Mouse (Mus musculus) heart, embryonic 12.5 days (tissue): ENCODE data around the gene Rims4. TPM values are rescaled to one million over a fixed set of nuclear protein-coding genes. Genes with fewer than 3 reads are reported as not detected.

Source experiments
- ATAC-seq: fragments of 200-750 bp; cut with Nextera tagmentation; 2 replicates; pipeline ENCODE4 v1.8.0; 2017; ENCODE audit warnings: moderate TSS enrichment, moderate library complexity; ENCODE audit not compliant: insufficient number of reproducible peaks, low FRiP score
- H3K27ac ChIP-seq: fragments of 300-500 bp; sonication (generic); 2 replicates; pipeline ENCODE4 v1.5.1; 2016; ENCODE audit warnings: mild to moderate bottlenecking, moderate library complexity; ENCODE audit not compliant: poor library complexity, severe bottlenecking
- H3K27me3 ChIP-seq: fragments of 300-500 bp; sonication (generic); replicated peaks from 2 replicates; pipeline ENCODE4 v1.6.1; 2016; ENCODE audit warnings: mild to moderate bottlenecking, moderate library complexity
- H3K36me3 ChIP-seq: fragments of 300-500 bp; sonication (generic); 2 replicates; pipeline ENCODE4 v1.6.1; 2016; ENCODE audit warnings: mild to moderate bottlenecking, moderate library complexity
- H3K4me1 ChIP-seq: fragments of 300-500 bp; sonication (generic); replicated peaks from 2 replicates; pipeline ENCODE4 v1.6.1; 2016; ENCODE audit warnings: mild to moderate bottlenecking
- H3K4me2 ChIP-seq: fragments of 300-500 bp; sonication (generic); 2 replicates; pipeline ENCODE4 v1.6.1; 2016; ENCODE audit warnings: mild to moderate bottlenecking, moderate library complexity
- H3K4me3 ChIP-seq: fragments of 300-500 bp; sonication (generic); 2 replicates; pipeline ENCODE4 v1.5.1; 2016; ENCODE audit warnings: mild to moderate bottlenecking
- H3K9ac ChIP-seq: fragments of 300-500 bp; sonication (generic); 2 replicates; pipeline ENCODE4 v1.6.1; 2016; ENCODE audit warnings: mild to moderate bottlenecking, moderate library complexity
- H3K9me3 ChIP-seq: fragments of 300-500 bp; sonication (generic); replicated peaks from 2 replicates; pipeline ENCODE4 v1.6.1; 2016; ENCODE audit warnings: mild to moderate bottlenecking, moderate library complexity
- WGBS: fragments of 180-500 bp; shearing (Covaris S2); methylation state at CpG from one replicate; pipeline ENCODE4 v1.1.7; 2016; 5-methylcytosine and 5-hydroxymethylcytosine counted together
- polyA plus RNA-seq: library from polyadenylated mRNA; unstranded; fragments of >200 nt; fragmentation: Nextera tagmentation; extraction: Ambion mirVana; gene quantifications from 2 replicates; pipeline ENCODE4 v1.2.1, GENCODE M21; 2016

The Rims4 gene
- polyA plus RNA-seq, 1 experiment from 2014 or later = 0.77 TPM

DNA sequence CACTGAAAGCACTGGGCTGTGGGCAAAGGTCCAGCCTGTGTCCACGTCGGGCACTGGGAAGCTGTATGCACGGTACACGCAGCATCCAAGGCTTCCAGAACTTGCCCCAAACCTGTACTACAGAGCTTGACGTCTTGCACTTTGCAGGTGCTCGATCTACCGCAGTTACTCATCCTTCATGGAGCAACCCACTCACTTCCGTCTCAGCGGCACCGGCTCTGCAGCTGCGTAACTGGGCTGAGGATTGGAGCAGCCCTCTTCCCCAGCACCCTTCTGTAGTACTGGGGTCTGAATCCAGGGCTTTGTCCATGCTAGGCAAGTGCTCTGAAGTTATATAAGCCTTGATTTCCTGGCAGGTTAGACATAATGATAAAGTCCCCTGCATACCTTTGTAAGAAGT is 27.2 kb downstream of the Rims4 start:
- ATAC-seq = no peak

DNA sequence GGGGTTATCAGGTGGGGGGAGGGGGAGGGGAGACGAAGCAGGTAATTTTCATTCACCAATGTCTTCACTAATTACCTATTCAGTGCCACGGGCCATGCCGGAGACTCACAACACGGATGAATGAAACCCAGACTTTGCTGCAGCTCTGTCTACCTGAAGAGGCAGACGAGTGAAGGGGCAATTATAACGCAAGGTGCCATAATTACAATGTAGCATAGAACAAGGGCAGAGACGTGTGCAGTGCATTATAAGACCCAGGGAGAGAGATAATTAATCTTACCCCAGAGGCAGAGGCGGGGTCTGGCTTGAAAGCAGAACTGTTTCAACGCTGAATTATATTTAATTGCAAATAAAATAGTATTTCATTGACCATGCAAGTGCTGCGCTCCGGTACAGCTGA is 27.9 kb downstream of the Rims4 start:
- Histone ChIP-seq H3K4me2 (no peak overlapping the region), H3K9me3 (no peaks in the 10 kb centered on the region), H3K27ac (no peak overlapping the region), H3K9ac (no peak overlapping the region), H3K4me1 (no peaks in the 10 kb centered on the region), H3K27me3 (peaks cover 15% of the 10 kb centered on the region; the same call in 1 of the 2 replicates), H3K36me3 (no peaks in the 10 kb centered on the region), H3K4me3 (no peak overlapping the region)
- 72% methylated on average over 11 of the region's 11 CpGs for WGBS
- no peak for ATAC-seq

More for the DNA sequence above, 27.2 kb downstream of the Rims4 start:
- H3K9ac ChIP-seq = no peak overlapping the region
- WGBS = 85% methylated on average over 11 of the region's 11 CpGs
- no peak overlapping the region for H3K4me2 ChIP-seq
- H3K4me3 ChIP-seq = no peak overlapping the region
- H3K27ac ChIP-seq = no peak overlapping the region
- H3K9me3 ChIP-seq = no peaks in the 10 kb centered on the region
- H3K27me3 ChIP-seq = peaks cover 19% of the 10 kb centered on the region; the same call in 1 of the 2 replicates
- H3K4me1 ChIP-seq = no peaks in the 10 kb centered on the region
- no peaks in the 10 kb centered on the region for H3K36me3 ChIP-seq

DNA sequence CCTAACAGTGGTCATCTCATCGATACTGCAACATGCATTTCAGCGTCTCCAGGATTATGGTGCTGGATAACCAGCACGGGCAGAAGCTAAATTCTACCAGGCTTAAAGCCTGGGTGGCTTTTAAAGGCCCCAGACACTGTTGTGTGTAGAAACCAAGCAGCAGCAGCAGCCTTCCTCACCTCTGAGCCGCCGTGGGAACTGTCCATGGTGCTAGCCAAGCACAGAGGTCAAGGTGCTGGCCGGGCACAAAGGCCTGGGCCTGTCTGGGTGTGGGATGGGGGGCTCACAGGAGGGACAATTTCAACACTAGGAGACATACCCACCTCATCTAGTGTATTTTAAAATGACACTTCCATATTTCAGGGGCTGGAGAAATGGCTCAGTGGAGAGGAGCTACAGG is 29.1 kb downstream of the Rims4 start:
- 22% methylated on average over 6 of the region's 6 CpGs for WGBS
- H3K4me3 ChIP-seq = no peak overlapping the region
- H3K4me1 ChIP-seq = no peaks in the 10 kb centered on the region
- H3K36me3 ChIP-seq = no peaks in the 10 kb centered on the region
- H3K27me3 ChIP-seq = peaks cover 11% of the 10 kb centered on the region; the same call in 1 of the 2 replicates
- H3K4me2 ChIP-seq = no peak overlapping the region
- no peak overlapping the region for H3K9ac ChIP-seq
- no peaks in the 10 kb centered on the region for H3K9me3 ChIP-seq
- H3K27ac ChIP-seq = no peak overlapping the region
- ATAC-seq = no peak

DNA sequence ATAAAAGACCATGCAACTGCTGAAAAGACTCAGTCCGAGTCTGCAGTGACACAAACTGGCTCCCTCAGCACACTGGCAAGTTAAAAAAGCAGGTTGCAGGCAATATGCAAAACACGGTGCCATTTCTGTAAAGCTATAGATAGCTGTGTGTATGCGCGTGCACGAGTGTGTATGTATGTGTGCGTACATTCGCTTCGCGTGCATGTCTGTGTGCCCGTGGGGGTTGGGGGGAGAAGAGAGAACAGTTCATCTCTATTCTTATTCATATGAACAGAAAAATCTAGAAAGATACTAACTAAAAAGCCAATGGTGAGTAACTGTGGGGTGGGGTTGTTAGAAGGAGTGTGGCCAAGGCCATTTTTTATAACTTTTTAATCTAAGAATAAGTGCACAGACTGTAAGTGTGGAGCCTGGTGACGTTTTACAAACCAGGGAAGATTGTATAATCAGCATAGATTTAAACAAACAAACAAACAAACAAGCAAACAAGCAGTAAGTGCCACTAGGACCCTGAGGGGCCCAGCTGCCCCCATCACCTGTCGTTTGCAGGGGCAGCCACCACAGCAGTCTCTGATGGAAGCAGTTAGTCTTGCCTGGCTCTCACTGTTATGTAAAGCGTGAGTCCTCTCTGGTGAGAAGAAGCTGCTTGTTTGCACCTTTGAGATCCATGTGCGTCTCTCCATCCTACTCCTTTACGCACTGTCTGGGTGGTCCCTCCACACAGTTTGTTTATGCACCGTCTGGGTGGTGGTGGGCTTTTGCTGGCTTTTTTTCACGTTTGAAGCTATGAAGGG is 35.4 kb downstream of the Rims4 start:
- Histone ChIP-seq H3K4me3 (no peak overlapping the region), H3K4me1 (no peaks in the 10 kb centered on the region), H3K27me3 (peaks cover 40% of the 10 kb centered on the region), H3K36me3 (no peaks in the 10 kb centered on the region), H3K9ac (no peak overlapping the region), H3K4me2 (no peak overlapping the region), H3K27ac (no peak overlapping the region), H3K9me3 (no peaks in the 10 kb centered on the region)
- WGBS = 66% methylated on average over 17 of the region's 17 CpGs
- ATAC-seq = no peak

DNA sequence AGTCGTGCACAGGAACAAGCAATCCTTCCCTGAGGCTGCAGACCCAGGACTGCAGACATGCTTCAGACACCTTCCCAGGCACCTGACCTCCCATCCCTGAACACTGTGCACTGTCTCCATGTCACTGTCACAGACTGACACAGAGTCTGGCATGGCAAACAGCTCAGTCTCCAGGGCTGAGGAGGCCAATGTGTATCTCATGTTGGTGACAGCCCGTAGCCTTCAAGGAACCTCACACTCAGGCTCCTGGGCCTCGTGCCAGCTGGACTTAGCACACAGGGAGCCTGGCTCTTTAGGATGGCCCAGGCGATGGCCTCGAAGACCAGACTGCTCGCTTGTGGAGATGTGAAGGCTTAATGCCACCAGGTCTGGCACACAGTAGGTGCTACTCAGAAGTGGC is 37.6 kb downstream of the Rims4 start:
- WGBS = 76% methylated on average over 6 of the region's 6 CpGs
- no peak for ATAC-seq
- Histone ChIP-seq H3K4me3 (no peak overlapping the region), H3K9ac (no peak overlapping the region), H3K27ac (no peak overlapping the region), H3K4me1 (0 out of 2 replicates have a peak, but pooled peaks cover 6% of the 10 kb centered on the region), H3K9me3 (no peaks in the 10 kb centered on the region), H3K27me3 (peaks cover 32% of the 10 kb centered on the region), H3K4me2 (no peak overlapping the region), H3K36me3 (no peaks in the 10 kb centered on the region)

DNA sequence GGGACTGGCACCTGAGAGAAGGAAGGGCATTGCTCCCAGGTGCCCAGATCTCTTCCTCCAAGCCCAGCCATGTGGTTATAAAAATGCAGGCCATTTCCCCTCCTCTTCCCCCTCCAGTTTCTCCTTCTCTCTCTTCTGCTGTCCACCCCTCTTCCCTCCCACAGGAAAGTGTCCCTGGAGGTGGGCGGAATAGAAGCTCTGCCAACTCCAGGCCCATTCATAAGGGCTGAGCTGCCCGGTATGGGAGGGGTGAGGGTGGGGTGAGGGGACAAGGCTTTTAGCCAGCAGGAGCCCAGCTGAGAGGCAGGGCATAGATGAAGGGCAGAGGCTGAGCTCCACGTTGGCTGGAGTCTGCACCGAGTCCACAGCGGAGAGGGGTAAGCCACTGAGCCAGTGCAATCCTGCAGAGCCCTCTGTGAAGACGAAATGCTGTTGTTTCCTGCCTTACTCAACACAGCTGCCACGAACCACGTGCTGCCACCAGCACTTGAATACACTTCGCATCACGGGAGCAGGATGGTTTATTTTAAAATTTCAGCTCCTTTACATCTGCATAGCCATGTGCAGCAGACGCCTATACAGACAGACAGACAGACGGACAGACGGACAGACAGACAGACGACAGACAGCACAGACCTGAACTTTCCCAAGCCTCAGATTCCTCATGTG is 41.5 kb downstream of the Rims4 start:
- H3K9me3 ChIP-seq = no peaks in the 10 kb centered on the region
- H3K36me3 ChIP-seq = no peaks in the 10 kb centered on the region
- ATAC-seq = no peak
- peaks cover 20% of the 10 kb centered on the region for H3K27me3 ChIP-seq
- no peak overlapping the region for H3K4me2 ChIP-seq
- no peak overlapping the region for H3K27ac ChIP-seq
- H3K4me3 ChIP-seq = no peak overlapping the region
- H3K9ac ChIP-seq = no peak overlapping the region
- peaks cover 18% of the 10 kb centered on the region for H3K4me1 ChIP-seq
- WGBS = 67% methylated on average over 14 of the region's 14 CpGs

DNA sequence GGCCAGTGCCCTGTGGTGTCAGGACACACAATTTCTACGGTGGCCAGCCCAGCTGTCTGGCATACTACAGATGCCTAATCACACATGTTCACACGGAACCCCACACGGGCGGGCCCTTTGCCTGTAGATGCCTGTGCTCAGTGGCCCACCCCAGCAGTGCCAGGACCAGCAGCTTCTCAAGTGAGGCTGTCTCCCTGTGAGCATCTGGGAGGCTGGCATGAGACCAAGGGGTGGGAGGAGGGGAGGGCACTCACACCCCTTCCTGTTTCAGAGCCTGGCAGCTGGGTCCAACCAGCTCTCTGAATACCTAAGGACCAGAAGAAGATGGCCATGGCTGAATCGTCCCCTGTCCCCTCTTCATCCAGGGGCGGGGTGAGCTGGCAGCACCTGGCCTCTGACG is 43.0 kb downstream of the Rims4 start:
- peaks cover 18% of the 10 kb centered on the region for H3K4me1 ChIP-seq
- no peak overlapping the region for H3K4me2 ChIP-seq
- H3K9ac ChIP-seq = no peak overlapping the region
- no peaks in the 10 kb centered on the region for H3K9me3 ChIP-seq
- ATAC-seq = no peak
- WGBS = 58% methylated on average over 7 of the region's 7 CpGs
- peaks cover 30% of the 10 kb centered on the region for H3K27me3 ChIP-seq
- H3K27ac ChIP-seq = no peak overlapping the region
- no peaks in the 10 kb centered on the region for H3K36me3 ChIP-seq
- no peak overlapping the region for H3K4me3 ChIP-seq

DNA sequence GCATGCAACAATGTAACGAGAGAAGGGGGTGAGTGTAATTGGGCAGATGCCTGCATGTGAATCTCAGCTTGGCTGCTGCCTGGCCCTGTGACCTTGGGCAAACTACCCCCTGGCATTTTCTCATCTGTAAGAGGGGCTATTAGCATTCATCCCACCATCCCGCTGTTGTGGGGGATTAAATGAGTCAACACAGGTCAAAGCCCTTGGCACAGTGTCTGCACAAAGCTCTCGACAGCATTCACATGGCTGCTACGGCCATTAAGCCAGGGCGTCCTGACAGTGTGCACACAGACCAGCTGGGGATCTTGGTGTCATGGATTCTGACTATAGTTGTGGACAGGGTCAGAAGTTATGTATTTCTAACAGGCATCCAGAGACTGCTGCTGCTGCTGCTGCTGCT is 43.6 kb downstream of the Rims4 start:
- 51% methylated on average over 5 of the region's 5 CpGs for WGBS
- Histone ChIP-seq H3K4me2 (no peak overlapping the region), H3K27me3 (peaks cover 33% of the 10 kb centered on the region), H3K9me3 (no peaks in the 10 kb centered on the region), H3K9ac (0 out of 2 replicates have a peak overlapping the region, but pooled peaks have one; percentile 11), H3K27ac (no peak overlapping the region), H3K4me1 (peaks cover 18% of the 10 kb centered on the region), H3K36me3 (no peaks in the 10 kb centered on the region), H3K4me3 (no peak overlapping the region)
- no peak for ATAC-seq

DNA sequence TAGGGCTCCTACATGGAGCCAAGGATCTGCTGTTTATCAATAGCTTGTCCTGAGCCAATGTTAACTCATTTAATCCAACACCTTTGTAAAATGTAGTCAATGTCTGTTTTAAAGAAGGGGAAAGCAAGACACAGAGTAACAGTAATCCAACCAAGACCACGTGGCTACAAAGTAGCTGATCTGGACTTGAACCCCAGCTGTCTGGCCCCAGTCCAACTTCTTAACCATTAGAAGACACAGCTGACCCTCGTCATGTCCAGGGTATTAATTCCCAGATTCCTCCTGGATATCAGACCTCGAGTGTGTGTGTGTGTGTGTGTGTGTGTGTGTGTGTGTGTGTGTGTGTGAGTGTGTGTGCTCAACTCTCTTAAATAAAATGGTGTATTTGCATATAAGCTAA is 46.6 kb downstream of the Rims4 start:
- ATAC-seq = no peak
- Histone ChIP-seq H3K27ac (no peak overlapping the region), H3K4me3 (no peak overlapping the region), H3K9me3 (no peaks in the 10 kb centered on the region), H3K9ac (no peak overlapping the region), H3K4me2 (no peak overlapping the region), H3K4me1 (peaks cover 18% of the 10 kb centered on the region), H3K36me3 (no peaks in the 10 kb centered on the region), H3K27me3 (peaks cover 26% of the 10 kb centered on the region)
- WGBS = 53% methylated on average over 3 of the region's 3 CpGs

DNA sequence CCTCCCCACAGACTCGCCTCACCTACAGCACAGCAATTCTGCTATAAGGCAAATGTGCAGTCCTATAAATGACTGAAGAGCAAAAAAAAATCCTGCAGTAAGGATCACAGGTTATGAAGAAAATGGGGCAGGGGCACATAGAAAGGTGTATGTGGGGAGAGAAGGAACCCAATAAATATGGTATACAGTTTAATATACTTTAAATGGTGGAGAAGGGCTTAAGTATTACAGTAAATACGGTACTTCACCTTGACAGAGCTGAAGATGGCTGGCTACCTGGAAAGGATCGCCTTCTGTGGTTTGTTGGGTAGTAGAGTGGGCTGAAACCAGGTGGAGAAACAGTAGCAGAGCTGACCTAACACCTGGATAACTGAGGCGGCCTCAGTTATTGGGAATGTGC is 47.2 kb downstream of the Rims4 start:
- no peak overlapping the region for H3K9ac ChIP-seq
- ATAC-seq = no peak
- H3K27ac ChIP-seq = no peak overlapping the region
- no peaks in the 10 kb centered on the region for H3K36me3 ChIP-seq
- 77% methylated on average over 4 of the region's 4 CpGs for WGBS
- H3K9me3 ChIP-seq = no peaks in the 10 kb centered on the region
- no peak overlapping the region for H3K4me3 ChIP-seq
- no peak overlapping the region for H3K4me2 ChIP-seq
- peaks cover 26% of the 10 kb centered on the region for H3K27me3 ChIP-seq
- peaks cover 15% of the 10 kb centered on the region for H3K4me1 ChIP-seq

DNA sequence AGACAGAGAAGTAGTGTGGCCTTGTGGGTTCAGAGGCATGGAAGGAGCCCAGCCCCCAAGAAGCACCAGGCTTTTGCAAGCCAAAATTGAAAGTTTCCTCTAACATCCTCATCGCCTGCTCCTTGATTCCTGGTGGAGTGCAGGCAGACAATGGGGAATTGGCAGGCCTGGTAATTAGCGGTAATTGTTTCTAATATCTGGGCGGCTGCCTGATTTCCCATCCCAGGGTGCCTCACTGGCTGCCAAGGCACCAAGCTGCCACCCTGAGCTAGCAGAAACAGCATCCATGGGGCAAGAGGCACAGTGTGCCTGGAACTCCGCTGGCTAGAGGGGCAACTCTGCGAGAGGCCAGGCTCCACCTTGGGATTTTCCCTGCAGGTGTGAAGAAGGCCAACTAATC is 48.7 kb downstream of the Rims4 start:
- no peak overlapping the region for H3K4me3 ChIP-seq
- no peak overlapping the region for H3K9ac ChIP-seq
- peaks cover under 1% of the 10 kb centered on the region; the same call in 1 of the 2 replicates for H3K4me1 ChIP-seq
- no peak for ATAC-seq
- H3K9me3 ChIP-seq = no peaks in the 10 kb centered on the region
- WGBS = 54% methylated on average over 5 of the region's 5 CpGs
- H3K27me3 ChIP-seq = peaks cover 34% of the 10 kb centered on the region
- H3K27ac ChIP-seq = no peak overlapping the region
- no peaks in the 10 kb centered on the region for H3K36me3 ChIP-seq
- H3K4me2 ChIP-seq = no peak overlapping the region
